Mouse (Mus musculus) neural tube, embryonic 14.5 days (tissue): Measurements from ENCODE around the gene Paqr8. TPM values are rescaled to one million over a fixed set of nuclear protein-coding genes. Genes with fewer than 3 reads are reported as not detected.

ENCODE experiments used
- ATAC-seq: fragments of 200-750 bp; cut with Nextera tagmentation; 2 replicates; pipeline ENCODE4 v1.8.0; 2017; ENCODE audit warnings: low read depth, mild to moderate bottlenecking, moderate TSS enrichment, moderate library complexity
- H3K27ac ChIP-seq: fragments of 300-500 bp; sonication (generic); 2 replicates; pipeline ENCODE4 v1.5.1; 2014; ENCODE audit warnings: low read depth, mild to moderate bottlenecking, control low read depth, low read length, moderate library complexity, mixed read lengths
- H3K27me3 ChIP-seq: fragments of 300-500 bp; sonication (generic); 2 replicates; pipeline ENCODE4 v1.6.1; 2014; ENCODE audit warnings: low read length; ENCODE audit not compliant: control insufficient read depth, insufficient read depth
- H3K36me3 ChIP-seq: fragments of 300-500 bp; sonication (generic); 2 replicates; pipeline ENCODE4 v1.6.1; 2014; ENCODE audit warnings: low read length, mixed read lengths; ENCODE audit not compliant: control insufficient read depth, insufficient read depth
- H3K4me1 ChIP-seq: fragments of 300-500 bp; sonication (generic); 2 replicates; pipeline ENCODE4 v1.6.1; 2014; ENCODE audit warnings: low read length; ENCODE audit not compliant: control insufficient read depth, insufficient read depth
- H3K4me2 ChIP-seq: fragments of 300-500 bp; sonication (generic); 2 replicates; pipeline ENCODE4 v1.6.1; 2014; ENCODE audit warnings: mild to moderate bottlenecking, low read depth, low read length, control low read depth
- H3K4me3 ChIP-seq: fragments of 300-500 bp; sonication (generic); 2 replicates; pipeline ENCODE4 v1.5.1; 2014; ENCODE audit warnings: low read depth, low read length, control low read depth, mixed read lengths
- H3K9ac ChIP-seq: fragments of 300-500 bp; sonication (generic); replicated peaks from 2 replicates; pipeline ENCODE4 v1.6.1; 2014; ENCODE audit warnings: low read depth, mild to moderate bottlenecking, control low read depth, low read length, mixed read lengths
- H3K9me3 ChIP-seq: fragments of 300-500 bp; sonication (generic); 2 replicates; pipeline ENCODE4 v1.6.1; 2016; ENCODE audit warnings: low read length; ENCODE audit not compliant: control insufficient read depth
- WGBS: fragments of 180-500 bp; shearing (Covaris S2); extraction: QIAGEN DNeasy Blood & Tissue Kit; methylation state at CpG from one replicate; pipeline ENCODE4 v1.1.7; 2014; 5-methylcytosine and 5-hydroxymethylcytosine counted together
- polyA plus RNA-seq: library from polyadenylated mRNA; unstranded; fragments of >200 nt; fragmentation: Nextera tagmentation; extraction: Ambion mirVana; gene quantifications from 2 replicates; pipeline ENCODE4 v1.2.1, GENCODE M21; 2014

The Paqr8 gene
- polyA plus RNA-seq: 33.2 and 35.6 TPM in 2 replicates

DNA sequence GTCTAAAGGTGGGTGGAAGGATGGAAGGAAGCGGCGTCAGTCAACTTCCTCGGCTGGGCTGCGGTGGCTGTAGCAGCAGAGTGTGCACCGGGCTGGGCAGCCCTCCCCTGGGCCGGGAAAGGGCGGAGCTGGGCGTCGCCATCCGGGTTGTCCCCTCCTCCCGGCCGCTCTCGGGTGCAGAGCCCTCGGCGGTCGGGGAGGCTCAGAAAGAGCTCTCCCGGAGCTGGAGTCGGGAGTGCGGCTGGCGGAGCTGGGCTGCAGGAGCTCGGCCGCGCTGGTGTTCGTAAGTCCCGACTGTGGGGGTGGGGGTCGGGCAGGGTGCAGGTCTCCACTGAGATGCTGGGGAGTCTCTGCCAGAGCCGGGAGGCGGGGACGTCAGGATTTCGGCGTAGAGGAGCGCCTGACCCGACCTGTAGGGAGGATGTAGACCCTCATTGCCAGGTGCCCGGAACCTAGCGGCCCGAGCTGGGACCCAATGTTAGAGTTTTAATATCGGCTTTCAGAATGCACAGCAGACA is at the start of gene Paqr8:
Paqr8 (plus strand) TSS at position 203 of the 518 bp plus-strand sequence.
- peak within 1 kb of the TSS; percentile 79 for H3K27ac ChIP-seq
- peaks cover 3% of the 10 kb centered on the region; the same call in 1 of the 2 replicates for H3K4me1 ChIP-seq
- H3K9me3 ChIP-seq: no peaks in the 10 kb centered on the region
- under 1% methylated on average over 34 of the region's 37 CpGs for WGBS
- H3K4me2 ChIP-seq: peak within 1 kb of the TSS; percentile 84
- H3K27me3 ChIP-seq: no peaks in the 10 kb centered on the region
- ATAC-seq: peak; percentile 98
- no peaks in the 10 kb centered on the region for H3K36me3 ChIP-seq
- H3K9ac ChIP-seq: peak within 1 kb of the TSS; percentile 72
- peak within 1 kb of the TSS; percentile 67 for H3K4me3 ChIP-seq

DNA sequence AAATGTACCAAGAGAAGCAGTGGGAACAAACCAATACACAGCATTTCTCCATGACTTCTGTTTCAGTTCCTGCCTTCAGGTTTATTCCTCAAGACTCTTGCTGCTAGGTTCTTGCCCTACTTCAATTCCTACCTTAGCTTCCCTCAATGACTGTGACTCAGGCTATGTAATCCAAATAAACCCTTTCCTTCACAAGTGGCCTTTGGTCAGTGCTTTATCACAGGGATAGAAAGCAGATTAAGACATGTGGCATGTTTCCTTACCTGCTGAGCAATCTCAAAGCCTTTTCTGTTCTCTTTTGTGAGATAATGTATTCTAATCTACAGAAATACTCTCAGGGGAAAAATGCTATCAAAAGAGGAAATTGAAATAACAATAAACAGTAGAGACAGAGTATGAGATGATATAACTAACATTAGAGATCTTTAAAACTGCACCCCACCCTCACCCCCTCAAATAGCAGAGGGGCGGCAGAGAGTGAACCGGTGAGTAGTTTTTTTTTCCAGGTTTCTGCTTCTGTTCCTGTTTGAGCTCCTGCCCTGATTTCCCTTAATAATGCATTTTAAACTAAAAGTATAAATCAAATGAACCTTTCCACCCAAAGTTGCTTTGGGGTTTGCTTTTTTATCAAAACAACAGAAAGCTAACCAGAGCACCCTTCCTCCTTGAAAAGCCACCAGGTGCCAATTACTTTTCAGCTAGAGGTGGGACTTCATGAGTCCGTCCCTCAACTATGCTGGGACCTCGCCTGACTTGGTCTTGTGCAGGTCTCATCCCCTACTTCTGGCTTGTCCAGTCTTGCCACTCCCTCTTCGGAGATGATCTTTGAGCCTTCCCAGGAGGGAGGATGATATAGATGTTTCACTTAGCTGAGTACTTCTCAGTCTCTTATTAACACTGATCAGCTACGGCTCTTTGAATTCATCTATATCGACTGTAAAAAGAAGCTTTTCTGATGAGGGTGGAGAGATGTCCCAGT is 33.2 kb upstream of the Paqr8 start:
- Histone ChIP-seq H3K9ac (no peak overlapping the region), H3K9me3 (no peaks in the 10 kb centered on the region), H3K4me3 (no peak overlapping the region), H3K27ac (no peak overlapping the region), H3K36me3 (no peaks in the 10 kb centered on the region), H3K4me2 (no peak overlapping the region), H3K4me1 (no peaks in the 10 kb centered on the region), H3K27me3 (no peaks in the 10 kb centered on the region)
- 92% methylated on average over 7 of the region's 7 CpGs for WGBS
- no peak for ATAC-seq

DNA sequence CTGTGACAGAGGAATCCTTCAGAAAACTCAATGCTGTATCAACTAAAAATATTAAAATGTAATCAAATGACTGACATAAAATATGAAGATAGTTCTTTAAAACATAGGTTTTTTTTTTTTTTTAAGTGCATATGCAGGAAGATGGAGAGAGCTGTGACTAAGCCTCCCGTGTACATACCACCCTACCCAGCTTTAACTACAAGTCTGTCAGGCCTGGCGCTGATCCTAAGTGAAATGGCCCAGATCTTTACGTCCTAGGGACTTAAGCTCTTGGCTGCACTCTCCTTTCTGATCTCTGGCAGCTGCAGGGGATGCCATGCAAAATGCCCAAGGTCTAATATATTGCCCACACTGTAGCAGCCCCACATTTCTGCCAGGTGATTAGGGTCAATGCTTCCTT is 29.6 kb upstream of the Paqr8 start:
- no peak for ATAC-seq

DNA sequence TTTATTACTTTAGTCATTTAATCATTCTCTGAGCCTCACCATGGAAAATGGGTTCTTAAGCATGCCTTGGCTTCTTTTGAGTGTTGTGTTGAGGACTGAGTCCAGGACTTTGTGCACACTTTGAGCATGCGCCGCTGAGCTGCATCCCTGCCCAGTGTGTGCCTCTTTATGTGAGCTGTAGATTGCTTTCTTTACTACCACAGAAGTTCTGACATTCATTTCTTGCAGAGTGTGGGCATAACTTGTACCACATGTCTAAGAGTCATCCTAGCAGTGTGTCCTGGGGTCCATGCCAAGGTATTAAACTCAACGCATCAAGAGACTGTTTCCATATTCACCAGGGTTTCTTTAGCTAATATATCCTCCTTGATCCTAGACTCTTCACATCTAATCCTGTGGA is 28.5 kb upstream of the Paqr8 start:
- H3K27ac ChIP-seq: no peak overlapping the region
- no peak overlapping the region for H3K4me2 ChIP-seq
- no peaks in the 10 kb centered on the region for H3K36me3 ChIP-seq
- 88% methylated on average over 3 of the region's 3 CpGs for WGBS
- no peaks in the 10 kb centered on the region for H3K4me1 ChIP-seq
- H3K9me3 ChIP-seq: no peaks in the 10 kb centered on the region
- H3K4me3 ChIP-seq: no peak overlapping the region
- ATAC-seq: no peak
- H3K9ac ChIP-seq: no peak overlapping the region
- no peaks in the 10 kb centered on the region for H3K27me3 ChIP-seq

More for the DNA sequence above, 29.6 kb upstream of the Paqr8 start:
- H3K9me3 ChIP-seq: no peaks in the 10 kb centered on the region
- H3K4me3 ChIP-seq: no peak overlapping the region
- no peak overlapping the region for H3K27ac ChIP-seq
- no peaks in the 10 kb centered on the region for H3K36me3 ChIP-seq
- no peaks in the 10 kb centered on the region for H3K4me1 ChIP-seq
- no peaks in the 10 kb centered on the region for H3K27me3 ChIP-seq
- no peak overlapping the region for H3K9ac ChIP-seq
- no peak overlapping the region for H3K4me2 ChIP-seq
- 77% methylated on average over 3 of the region's 3 CpGs for WGBS

DNA sequence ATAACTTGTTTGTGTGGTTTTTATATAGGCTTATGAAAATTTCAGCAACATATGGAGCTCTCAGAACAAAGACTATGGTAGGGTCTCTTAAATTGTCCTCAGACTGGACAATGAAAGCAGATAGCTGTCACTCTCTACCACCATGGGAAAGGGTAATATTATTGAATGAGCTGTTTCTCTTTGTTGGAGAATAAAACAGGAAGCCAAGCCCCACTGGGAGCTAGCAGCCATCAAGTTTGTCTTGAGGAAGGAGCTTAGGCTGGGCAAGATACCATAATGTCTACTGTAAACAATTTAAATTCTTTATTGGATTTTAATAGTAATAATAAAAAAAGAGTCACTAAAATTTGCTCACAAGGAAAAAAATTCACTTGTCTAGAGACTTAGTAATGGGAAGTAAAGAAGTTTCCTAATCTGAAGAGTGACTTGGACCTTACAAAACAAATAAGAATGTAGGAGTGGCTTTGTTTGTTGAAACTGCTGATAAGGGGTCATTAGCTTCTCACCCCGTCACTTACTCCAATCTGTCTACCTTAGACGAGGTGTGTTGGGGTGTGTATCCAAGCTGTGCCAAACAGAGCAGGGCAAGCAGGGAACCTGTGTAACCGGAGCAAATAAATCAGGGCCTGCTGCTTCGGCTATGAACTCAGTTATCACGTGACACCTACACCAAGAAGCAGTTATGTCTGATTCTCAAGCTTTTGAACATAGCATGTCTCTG is 26.8 kb upstream of the Paqr8 start:
- 74% methylated on average over 5 of the region's 5 CpGs for WGBS

DNA sequence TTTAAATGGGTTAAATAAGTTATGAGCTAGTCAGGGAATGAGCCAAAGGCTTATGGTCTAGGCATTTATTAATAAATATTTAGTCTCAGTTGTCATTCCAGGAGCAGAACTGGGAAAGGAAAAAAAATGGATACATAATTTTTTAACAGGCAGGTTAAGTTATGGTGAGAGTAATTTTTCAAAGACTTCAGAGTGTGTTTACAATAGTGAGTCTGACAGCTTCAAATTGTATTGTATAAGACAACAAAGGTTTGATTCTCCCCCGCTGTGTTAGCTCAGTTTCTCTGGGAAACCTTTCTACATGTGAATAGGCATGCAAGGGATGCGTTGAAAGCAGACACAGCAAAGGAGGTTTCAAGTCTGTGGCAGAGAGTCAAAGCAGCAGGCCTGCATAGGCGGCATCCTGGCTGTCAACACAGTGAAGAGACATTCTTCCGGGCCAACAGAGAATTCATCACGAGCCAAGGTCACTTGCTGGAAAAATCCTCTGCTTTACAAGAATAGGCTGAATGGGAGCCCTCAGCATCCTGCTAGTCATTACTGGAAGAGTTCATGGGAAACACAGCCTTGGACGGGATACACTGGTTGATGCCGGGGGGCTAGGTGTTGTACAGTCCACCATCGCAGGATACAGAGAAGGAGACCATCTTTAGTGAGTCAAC is 23.0 kb upstream of the Paqr8 start:
- Histone ChIP-seq H3K9ac (no peak overlapping the region), H3K27me3 (no peaks in the 10 kb centered on the region), H3K4me3 (no peak overlapping the region), H3K4me1 (0 out of 2 replicates have a peak, but pooled peaks cover 4% of the 10 kb centered on the region), H3K9me3 (no peaks in the 10 kb centered on the region), H3K36me3 (no peaks in the 10 kb centered on the region), H3K27ac (peak overlapping the region; percentile 48; the same call in 1 of the 2 replicates), H3K4me2 (no peak overlapping the region)
- ATAC-seq: peak; percentile 83
- WGBS: 19% methylated on average over 8 of the region's 8 CpGs

More for the DNA sequence above, 26.8 kb upstream of the Paqr8 start:
- no peak for ATAC-seq
- Histone ChIP-seq H3K4me3 (no peak overlapping the region), H3K4me1 (0 out of 2 replicates have a peak, but pooled peaks cover 4% of the 10 kb centered on the region), H3K4me2 (no peak overlapping the region), H3K9ac (no peak overlapping the region), H3K27me3 (no peaks in the 10 kb centered on the region), H3K36me3 (no peaks in the 10 kb centered on the region), H3K9me3 (no peaks in the 10 kb centered on the region), H3K27ac (no peak overlapping the region)

DNA sequence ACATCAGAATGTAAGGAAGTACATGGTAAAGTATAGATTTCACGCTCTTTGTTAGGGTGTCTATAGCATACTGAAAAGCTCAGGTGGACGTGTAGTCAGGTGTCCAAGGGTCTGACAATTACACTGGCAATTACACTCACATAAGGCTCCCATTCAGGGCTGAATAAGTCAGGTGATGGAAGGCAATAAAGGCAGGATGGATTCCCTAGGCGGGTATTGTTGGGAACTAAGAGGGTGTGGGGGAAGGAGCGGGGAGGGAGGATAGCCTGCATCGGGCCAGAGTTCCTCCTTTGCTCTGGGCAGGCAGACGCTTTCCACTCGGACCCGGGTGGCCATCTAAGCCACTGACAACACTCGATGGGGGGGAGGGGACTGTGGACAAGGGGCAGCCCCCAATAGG is 22.4 kb upstream of the Paqr8 start:
- 16% methylated on average over 9 of the region's 9 CpGs for WGBS
- H3K4me2 ChIP-seq: no peak overlapping the region
- H3K27me3 ChIP-seq: no peaks in the 10 kb centered on the region
- H3K4me1 ChIP-seq: 0 out of 2 replicates have a peak, but pooled peaks cover 4% of the 10 kb centered on the region
- no peak overlapping the region for H3K4me3 ChIP-seq
- H3K9ac ChIP-seq: no peak overlapping the region
- no peaks in the 10 kb centered on the region for H3K9me3 ChIP-seq
- no peaks in the 10 kb centered on the region for H3K36me3 ChIP-seq
- peak overlapping the region; percentile 48 for H3K27ac ChIP-seq
- peak; percentile 74 for ATAC-seq

DNA sequence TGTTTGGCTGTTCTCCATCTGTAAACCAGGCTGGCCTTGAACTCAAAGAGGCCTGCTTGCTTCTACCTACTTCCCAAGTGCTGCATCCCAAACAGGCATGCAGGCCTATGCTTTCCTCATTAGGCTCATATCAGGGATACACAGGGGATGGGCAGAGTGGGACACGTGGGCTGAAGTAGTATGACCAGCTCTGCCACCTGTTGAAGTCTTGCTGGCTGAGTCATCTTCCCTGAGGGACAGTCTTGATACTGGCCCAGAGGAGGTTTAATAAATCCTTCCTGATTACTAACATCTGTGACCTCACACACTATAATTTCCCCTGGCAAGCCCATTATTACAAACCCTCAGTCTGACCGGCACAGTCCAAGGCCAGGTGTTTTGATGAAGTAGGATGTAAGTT is 19.5 kb upstream of the Paqr8 start:
- H3K36me3 ChIP-seq: no peaks in the 10 kb centered on the region
- no peaks in the 10 kb centered on the region for H3K9me3 ChIP-seq
- ATAC-seq: no peak
- H3K9ac ChIP-seq: no peak overlapping the region
- no peak overlapping the region for H3K27ac ChIP-seq
- no peak overlapping the region for H3K4me2 ChIP-seq
- H3K4me1 ChIP-seq: 0 out of 2 replicates have a peak, but pooled peaks cover 4% of the 10 kb centered on the region
- H3K4me3 ChIP-seq: no peak overlapping the region
- H3K27me3 ChIP-seq: no peaks in the 10 kb centered on the region
- WGBS: 88% methylated on average over 2 of the region's 2 CpGs
